Mouse (Mus musculus) liver (tissue): ENCODE data around the gene Slc26a1.
"Not testable (repeated sequence)": the region's sequence is repeated elsewhere in the genome, so short reads cannot be mapped to it uniquely, and the experiment has no call there.

Experiments used
- DNase-seq: peaks from one replicate; pipeline ENCODE4 v3.0.0-alpha.2; 2020; ENCODE audit warnings: mixed read lengths

Slc26a1 gene

GRCm38 (mm10) chr5:108655381-108655780 is 20.0 kb downstream of the Slc26a1 start:
- DNase-seq, result no peak

- DNase-seq, result no peak
Observed at GRCm38 (mm10) chr5:108654444-108654990, 20.9 kb downstream of the Slc26a1 start.

- no peak for DNase-seq
Observed at GRCm38 (mm10) chr5:108653341-108653740, 22.0 kb downstream of the Slc26a1 start.

- DNase-seq, result peak; percentile 59
Observed at GRCm38 (mm10) chr5:108651823-108652222, 23.5 kb downstream of the Slc26a1 start.

- DNase-seq, result no peak
Observed at GRCm38 (mm10) chr5:108651136-108651720, 24.1 kb downstream of the Slc26a1 start.

- no peak for DNase-seq
Observed at GRCm38 (mm10) chr5:108650341-108650740, 25.0 kb downstream of the Slc26a1 start.

- DNase-seq, result no peak
Observed at GRCm38 (mm10) chr5:108648937-108649576, 26.3 kb downstream of the Slc26a1 start.

- DNase-seq, result no peak
Observed at GRCm38 (mm10) chr5:108647820-108648465, 27.4 kb downstream of the Slc26a1 start.

GRCm38 (mm10) chr5:108647311-108647710 is 28.1 kb downstream of the Slc26a1 start:
- no peak for DNase-seq

- no peak for DNase-seq
Observed at GRCm38 (mm10) chr5:108646343-108646660, 29.1 kb downstream of the Slc26a1 start.

GRCm38 (mm10) chr5:108645651-108646342 is 29.6 kb downstream of the Slc26a1 start:
- DNase-seq, result no peak

GRCm38 (mm10) chr5:108643674-108644073 is 31.7 kb downstream of the Slc26a1 start:
- DNase-seq, result no peak

GRCm38 (mm10) chr5:108636172-108636571 is 39.2 kb downstream of the Slc26a1 start:
- DNase-seq, result no peak

- not testable (repeated sequence) for DNase-seq
Observed at GRCm38 (mm10) chr5:108634088-108634487, 41.3 kb downstream of the Slc26a1 start.

- no peak for DNase-seq
Observed at GRCm38 (mm10) chr5:108633676-108634075, 41.7 kb downstream of the Slc26a1 start.

- peak; percentile 94 for DNase-seq
Observed at GRCm38 (mm10) chr5:108629634-108630483, 45.5 kb downstream of the Slc26a1 start, which contains the start of the genes Gak and Tmem175. TSS of gene Gak (minus strand) at chr5:108629755. TSS of gene Tmem175 (plus strand) at chr5:108629770.

GRCm38 (mm10) chr5:108628891-108629633 is 46.3 kb downstream of the Slc26a1 start:
- no peak for DNase-seq

- no peak for DNase-seq
Observed at GRCm38 (mm10) chr5:108626050-108626660, 49.2 kb downstream of the Slc26a1 start.

GRCm38 (mm10) chr5:108621870-108622269 is 53.5 kb downstream of the Slc26a1 start:
- DNase-seq, result no peak
